ENCODE assay signal across 34 mouse cellular contexts in the genomic region with DNA sequence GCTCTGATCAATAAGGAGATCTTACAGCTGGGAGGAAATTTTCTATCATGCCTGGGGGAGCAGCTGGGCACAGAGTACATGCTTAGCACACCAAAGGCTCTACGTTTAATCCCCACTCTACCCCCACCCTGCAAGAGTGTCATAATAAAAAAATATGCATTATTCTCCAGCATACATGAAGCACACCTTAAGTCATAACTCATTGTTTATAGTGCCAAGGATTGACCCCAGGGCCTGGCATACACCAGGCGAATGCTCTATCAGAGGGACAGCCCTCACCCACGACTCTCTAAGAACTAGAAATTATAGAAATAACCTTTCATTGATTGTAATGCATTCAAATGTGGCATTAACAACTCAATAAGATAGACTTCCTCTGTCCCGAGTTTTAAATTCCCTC.
"Had no signal": no experiment of that assay in that cellular context is flagged by ENCODE, and none has a peak within 500 bp of the region (broad histone marks: within the 10 kb centered on the region; RNA-seq: fewer than 3 reads in every experiment).

No protein-coding gene starts in this region.

- H3K9ac ChIP-seq: heart, embryonic 12.5 days; heart, embryonic 13.5 days; heart, embryonic 15.5 days; hindbrain, embryonic 12.5 days; hindbrain, embryonic 13.5 days; hindbrain, embryonic 14.5 days; hindbrain, embryonic 15.5 days; intestine, embryonic 15.5 days; kidney, embryonic 15.5 days had no signal

- H3K27ac ChIP-seq: heart, embryonic 10.5 days; heart, embryonic 13.5 days; heart, embryonic 15.5 days; hindbrain, embryonic 12.5 days; hindbrain, embryonic 14.5 days; hindbrain, embryonic 15.5 days; hindbrain, postnatal 0 days; intestine, embryonic 15.5 days; kidney, embryonic 15.5 days; kidney, postnatal 0 days; layer of hippocampus, adult 2 months had no signal

- DNase-seq: heart, postnatal 10 days; heart, postnatal 14 days; heart, postnatal 36 days; heart, postnatal 4 days; kidney, adult 11 months; kidney, adult 18-20 months; kidney, adult 2 months; kidney, adult 8-10 months; kidney, adult 9 months; kidney, postnatal 10 days; kidney, postnatal 14 days; kidney, postnatal 25 days; kidney, postnatal 36 days; layer of hippocampus, adult 9-11 months; layer of hippocampus, postnatal 36 days had no signal

- H3K4me2 ChIP-seq: heart, embryonic 11.5 days; heart, embryonic 12.5 days; heart, embryonic 13.5 days; heart, embryonic 15.5 days; hindbrain, embryonic 12.5 days; hindbrain, embryonic 13.5 days; hindbrain, embryonic 14.5 days; hindbrain, embryonic 15.5 days; intestine, embryonic 15.5 days; kidney, embryonic 15.5 days had no signal

- H3K4me1 ChIP-seq: heart, embryonic 10.5 days; heart, embryonic 12.5 days; heart, embryonic 13.5 days; heart, embryonic 15.5 days; intestine, embryonic 15.5 days had no signal

- H3K9me3 ChIP-seq: heart, embryonic 10.5 days; heart, embryonic 12.5 days; heart, embryonic 13.5 days; heart, embryonic 15.5 days; hindbrain, embryonic 10.5 days; hindbrain, embryonic 12.5 days; hindbrain, embryonic 13.5 days; hindbrain, embryonic 15.5 days; intestine, embryonic 15.5 days; kidney, embryonic 15.5 days had no signal

- H3K4me3 ChIP-seq: heart, embryonic 10.5 days; heart, embryonic 12.5 days; heart, embryonic 13.5 days; heart, embryonic 15.5 days; hindbrain, embryonic 10.5 days; hindbrain, embryonic 12.5 days; hindbrain, embryonic 13.5 days; hindbrain, embryonic 15.5 days; intestine, embryonic 15.5 days; kidney, embryonic 15.5 days; layer of hippocampus, adult 2 months had no signal

- ATAC-seq: hindbrain, embryonic 16.5 days; hindbrain, postnatal 0 days; inflammation-experienced regulatory T-cells, adult 6 months; intestine, embryonic 15.5 days; intestine, embryonic 16.5 days; intestine, postnatal 0 days had no signal

- H3K36me3 ChIP-seq: heart, embryonic 10.5 days; heart, embryonic 12.5 days; heart, embryonic 13.5 days; heart, embryonic 15.5 days; hindbrain, embryonic 10.5 days; hindbrain, embryonic 12.5 days; hindbrain, embryonic 13.5 days; hindbrain, embryonic 15.5 days; intestine, embryonic 15.5 days; kidney, embryonic 15.5 days had no signal

- H3K27me3 ChIP-seq: heart, embryonic 12.5 days; heart, embryonic 13.5 days; heart, embryonic 15.5 days; hindbrain, embryonic 12.5 days; hindbrain, embryonic 13.5 days; hindbrain, embryonic 15.5 days; intestine, embryonic 15.5 days had no signal
